Mouse (Mus musculus) hematopoietic multipotent progenitor cell, adult 10-12 weeks (in vitro differentiated cells): Measurements from ENCODE around the gene Iqcf6. TPM values are rescaled to one million over a fixed set of nuclear protein-coding genes. Genes with fewer than 3 reads are reported as not detected.

Source experiments
- polyA plus RNA-seq: library from polyadenylated mRNA; stranded (reverse); fragments of >175 nt; gene quantifications from 2 replicates; pipeline ENCODE4 v1.2.3, GENCODE M21; 2012; ENCODE audit warnings: low replicate concordance

The Iqcf6 gene
- polyA plus RNA-seq = not detected in 2 replicates

GRCm38 (mm10) chr9:106626282-106626681 is at the start of gene Iqcf6:
Gene Iqcf6, plus strand, starts transcription at chr9:106626582.

GRCm38 (mm10) chr9:106655884-106656720 is 29.7 kb downstream of the Iqcf6 start, which contains the start of gene Grm2:
Gene Grm2, minus strand, starts transcription at chr9:106656082.

Other genes starting within 250 kb of the Iqcf6 start
- gene Rpl29, start 197.1 kb upstream of the Iqcf6 start, polyA plus RNA-seq = 18.9 and 19.9 TPM in 2 replicates
- gene Acy1, start 188.3 kb upstream of the Iqcf6 start, polyA plus RNA-seq = 20.3 and 21.3 TPM in 2 replicates
- 4.2 and 4.6 TPM in 2 replicates for gene Abhd14b, start 179.1 kb upstream of the Iqcf6 start, polyA plus RNA-seq
- 2.3 and 7.2 TPM in 2 replicates for gene Abhd14a, start 178.9 kb upstream of the Iqcf6 start, polyA plus RNA-seq
- 34.0 and 111 TPM in 2 replicates for gene Pcbp4, start 173.3 kb upstream of the Iqcf6 start, polyA plus RNA-seq
- 0.31 and 0.72 TPM in 2 replicates for gene Gpr62, start 160.6 kb upstream of the Iqcf6 start, polyA plus RNA-seq
- 132 and 239 TPM in 2 replicates for gene Rrp9, start 150.6 kb upstream of the Iqcf6 start, polyA plus RNA-seq
- gene Parp3, start 149.6 kb upstream of the Iqcf6 start, polyA plus RNA-seq = 72.0 and 84.0 TPM in 2 replicates
- not detected in 2 replicates for gene Iqcf1, start 126.6 kb upstream of the Iqcf6 start, polyA plus RNA-seq
- gene Iqcf5, start 112.0 kb upstream of the Iqcf6 start, polyA plus RNA-seq = not detected in 2 replicates
- gene Iqcf3, start 65.0 kb upstream of the Iqcf6 start, polyA plus RNA-seq = not detected in 2 replicates
- not detected in 2 replicates for gene Iqcf4, start 55.6 kb upstream of the Iqcf6 start, polyA plus RNA-seq
- gene Grm2, start 29.5 kb downstream of the Iqcf6 start, polyA plus RNA-seq = not detected in 2 replicates
- gene Tex264, start 59.3 kb downstream of the Iqcf6 start, polyA plus RNA-seq = 60.6 and 119 TPM in 2 replicates
- gene Rad54l2, start 162.6 kb downstream of the Iqcf6 start, polyA plus RNA-seq = 5.4 and 5.9 TPM in 2 replicates
- gene Dcaf1, start 195.3 kb downstream of the Iqcf6 start, polyA plus RNA-seq = 2.2 and 5.9 TPM in 2 replicates